ENCODE assay signal across 23 mouse cellular contexts in the genomic region with DNA sequence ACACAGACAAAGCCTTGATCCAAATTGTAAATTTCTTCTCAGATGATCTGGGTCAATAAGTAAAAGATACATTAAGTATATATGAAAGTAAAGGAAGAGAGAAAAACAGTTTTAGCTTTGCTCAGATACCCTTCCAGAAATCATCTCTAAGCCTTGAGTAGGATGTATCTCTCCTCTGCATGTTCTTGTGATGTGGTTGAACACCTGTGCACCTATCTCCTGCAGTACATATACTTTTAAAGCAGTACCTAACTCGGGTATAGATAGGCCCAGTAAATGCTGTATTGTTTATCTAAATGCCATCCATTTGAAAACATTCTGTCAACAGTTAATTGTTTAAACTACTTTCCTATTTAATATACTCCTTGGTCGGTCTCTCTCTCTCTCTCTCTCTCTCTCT.
DNase-seq lines count a peak whose midpoint lies in the region; TF ChIP-seq lines count a peak whose summit lies in the region.
"Had no signal": no experiment of that assay in that cellular context is flagged by ENCODE, and none has a peak within 500 bp of the region (broad histone marks: within the 10 kb centered on the region; RNA-seq: fewer than 3 reads in every experiment).

No protein-coding gene starts in this region.

- intact Hi-C loops in left cerebral cortex, postnatal 10 days (cut with DNase I) = no loop called here

- no peaks in the 10 kb centered on the region for H3K27me3 ChIP-seq in thymus, adult 2 months (ENCODE audit: control insufficient read depth, insufficient read depth, low read length)
- H3K27me3 ChIP-seq: forebrain, embryonic 13.5 days; heart, embryonic 13.5 days had no signal

- WGBS in thymus, adult 2 months = 31% methylated on average over 2 of the region's 2 CpGs

- peak; percentile 15 for DNase-seq in CD4-positive helper T cell, adult 2 months (ENCODE audit: low read depth, low spot score)
- DNase-seq in thymus, adult 2 months = peak; percentile 46
- DNase-seq in thymus, postnatal 14 days = peak; percentile 58
- DNase-seq in yolk sac, embryonic 10.5 days (ENCODE audit: low spot score) = no peak
- DNase-seq in embryo, embryonic 10 days (ENCODE audit: low spot score) = no peak
- no peak for DNase-seq in left cerebral cortex, postnatal 10 days (ENCODE audit: extremely low spot score in 1 of 2, low spot score in 2 of 2)
- DNase-seq: adrenal gland, adult 2 months; adrenal gland, postnatal 14 days; B cell, adult 2 months; cerebellum, adult 11 months; cerebellum, adult 2 months; cerebellum, adult 9-11 months; cerebellum, postnatal 36 days; gastrocnemius, postnatal 10 days; gastrocnemius, postnatal 36 days; heart, adult 2 months; heart, postnatal 36 days had no signal

- H3K27ac ChIP-seq in thymus, adult 2 months (ENCODE audit: control insufficient read depth, insufficient read depth, low read length) = peak overlapping the region; percentile 74
- H3K27ac ChIP-seq: forebrain, embryonic 10.5 days; forebrain, embryonic 13.5 days; heart, adult 2 months; heart, embryonic 10.5 days; heart, embryonic 13.5 days; hindbrain, embryonic 14.5 days; hindbrain, postnatal 0 days had no signal

- H3K4me3 ChIP-seq in thymus, adult 2 months (ENCODE audit: control insufficient read depth, insufficient read depth, low read length) = no peak overlapping the region
- H3K4me3 ChIP-seq: forebrain, embryonic 10.5 days; forebrain, embryonic 13.5 days; heart, adult 2 months; heart, embryonic 10.5 days; heart, embryonic 13.5 days had no signal

- no peaks in the 10 kb centered on the region for H3K36me3 ChIP-seq in thymus, adult 2 months (ENCODE audit: control insufficient read depth, insufficient read depth, low read length)
- H3K36me3 ChIP-seq: forebrain, embryonic 10.5 days; heart, embryonic 10.5 days; heart, embryonic 13.5 days had no signal

- no peak for TF ChIP-seq CTCF in thymus, adult 2 months (IDR thresholded peaks at IDR 0.05; ENCODE audit: borderline replicate concordance, control insufficient read depth, extremely low read depth, insufficient read depth, low read length, poor library complexity)

- peaks cover 17% of the 10 kb centered on the region for H3K4me1 ChIP-seq in thymus, adult 2 months (replicated peaks; ENCODE audit: control insufficient read depth, insufficient read depth, low read length)
- H3K4me1 ChIP-seq: forebrain, embryonic 10.5 days; forebrain, embryonic 13.5 days; heart, embryonic 10.5 days; heart, embryonic 13.5 days had no signal

- TF ChIP-seq POLR2A in thymus, adult 2 months (IDR thresholded peaks at IDR 0.05; ENCODE audit: control insufficient read depth, extremely low read depth, insufficient read depth, low read length, poor library complexity) = no peak

Comparison
In these comparisons a context has a peak if more than half of its experiments do, and no peak if none do; other contexts are left out.
1. DNase-seq: peak in CD4-positive helper T cell, adult 2 months (single experiment), thymus, adult 2 months (single experiment) and thymus, postnatal 14 days (single experiment); none in yolk sac, embryonic 10.5 days (single experiment), embryo, embryonic 10 days (single experiment) and left cerebral cortex, postnatal 10 days (0 of 2).